Mouse (Mus musculus): Measurements from ENCODE around the gene Bcl2l11. TPM values are rescaled to one million over a fixed set of nuclear protein-coding genes. Genes with fewer than 3 reads are reported as not detected.
A peak's percentile ranks its signal among the peaks of the same experiment; 100 is the strongest.

Bcl2l11 gene
- polyA plus RNA-seq, 1 experiment from 2014 or later: 20.2 TPM

DNA sequence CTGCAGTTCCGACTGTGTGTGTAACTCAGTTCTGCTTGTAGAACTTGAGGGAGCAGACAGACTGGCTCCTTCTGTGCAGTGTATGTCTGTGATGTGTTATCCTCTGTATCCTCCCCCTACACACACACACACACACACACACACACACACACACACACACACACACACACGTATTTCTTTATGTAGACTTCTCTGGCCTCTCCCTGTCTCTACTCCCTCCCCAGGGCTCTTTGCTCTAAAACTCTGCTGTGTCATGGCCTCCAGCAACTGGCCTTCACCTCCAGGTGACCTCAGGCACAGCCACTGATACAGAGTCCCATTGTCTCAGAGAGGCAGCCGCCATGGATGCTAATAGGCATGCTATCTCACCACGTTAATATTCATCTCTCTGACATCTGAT lies 10.3 kb upstream of the Bcl2l11 start:
- Histone ChIP-seq H3K4me3 (ENCODE audit: low read depth, low read length) (no peak overlapping the region), H3K9ac (replicated peaks; ENCODE audit: low read length) (no peak overlapping the region), H3K4me1 (ENCODE audit: control insufficient read depth, insufficient read depth, low read length) (no peaks in the 10 kb centered on the region), H3K27me3 (ENCODE audit: control insufficient read depth, insufficient read depth, low read length) (no peaks in the 10 kb centered on the region), H3K9me3 (replicated peaks; ENCODE audit: control insufficient read depth, low read length) (no peaks in the 10 kb centered on the region), H3K4me2 (ENCODE audit: low read depth, low read length) (no peak overlapping the region), H3K27ac (replicated peaks; ENCODE audit: low read depth, low read length) (no peak overlapping the region), H3K36me3 (replicated peaks; ENCODE audit: control insufficient read depth, insufficient read depth, low read depth, low read length) (no peaks in the 10 kb centered on the region)
- DNase-seq (ENCODE audit: low spot score): no peak
- ATAC-seq (replicated peaks; ENCODE audit: insufficient number of reproducible peaks, low FRiP score, low TSS enrichment, low read depth): no peak
- WGBS: 16% methylated on average over 4 of the region's 4 CpGs

DNA sequence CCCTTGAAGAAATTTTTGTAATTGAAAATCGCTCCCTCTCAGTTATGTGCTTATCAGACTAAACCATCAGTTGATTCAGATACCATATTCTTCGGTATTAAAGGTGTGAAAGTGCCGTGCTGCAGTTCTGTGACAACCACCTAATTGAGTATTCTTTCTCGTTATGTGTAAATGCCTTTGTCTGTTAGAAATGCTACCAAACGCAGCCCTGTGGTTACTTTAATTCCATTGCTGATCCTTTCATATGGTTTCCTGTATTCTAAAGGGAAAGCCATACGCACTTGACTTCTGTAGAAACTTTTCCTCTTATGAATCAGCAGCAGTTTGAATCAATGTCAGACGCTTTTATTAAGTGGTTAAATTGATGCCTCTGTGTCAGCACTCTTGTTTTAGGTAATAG lies 8.2 kb upstream of the Bcl2l11 start:
- no peak overlapping the region for H3K9ac ChIP-seq (replicated peaks; ENCODE audit: low read length)
- no peaks in the 10 kb centered on the region for H3K9me3 ChIP-seq (replicated peaks; ENCODE audit: control insufficient read depth, low read length)
- H3K4me2 ChIP-seq (ENCODE audit: low read depth, low read length): no peak overlapping the region
- WGBS: 71% methylated on average over 7 of the region's 7 CpGs
- H3K4me1 ChIP-seq (ENCODE audit: control insufficient read depth, insufficient read depth, low read length): no peaks in the 10 kb centered on the region
- no peak overlapping the region for H3K27ac ChIP-seq (replicated peaks; ENCODE audit: low read depth, low read length)
- no peaks in the 10 kb centered on the region; the same call in 1 of the 2 replicates for H3K27me3 ChIP-seq (ENCODE audit: control insufficient read depth, insufficient read depth, low read length)
- no peaks in the 10 kb centered on the region for H3K36me3 ChIP-seq (replicated peaks; ENCODE audit: control insufficient read depth, insufficient read depth, low read depth, low read length)
- ATAC-seq (replicated peaks; ENCODE audit: insufficient number of reproducible peaks, low FRiP score, low TSS enrichment, low read depth): no peak
- H3K4me3 ChIP-seq (ENCODE audit: low read depth, low read length): no peak overlapping the region
- DNase-seq (ENCODE audit: low spot score): no peak

GRCm38 (mm10) chr2:128118971-128119370 lies 6.9 kb upstream of the Bcl2l11 start:
- Histone ChIP-seq H3K36me3 (replicated peaks; ENCODE audit: control insufficient read depth, insufficient read depth, low read depth, low read length) (no peaks in the 10 kb centered on the region), H3K4me3 (ENCODE audit: low read depth, low read length) (no peak overlapping the region), H3K9me3 (replicated peaks; ENCODE audit: control insufficient read depth, low read length) (no peaks in the 10 kb centered on the region), H3K9ac (replicated peaks; ENCODE audit: low read length) (no peak overlapping the region), H3K27ac (replicated peaks; ENCODE audit: low read depth, low read length) (no peak overlapping the region), H3K4me2 (ENCODE audit: low read depth, low read length) (no peak overlapping the region), H3K4me1 (ENCODE audit: control insufficient read depth, insufficient read depth, low read length) (peaks cover 2% of the 10 kb centered on the region; the same call in 1 of the 2 replicates), H3K27me3 (ENCODE audit: control insufficient read depth, insufficient read depth, low read length) (peaks cover 6% of the 10 kb centered on the region)
- 91% methylated on average over 9 of the region's 9 CpGs for WGBS
- DNase-seq (ENCODE audit: low spot score): no peak
- ATAC-seq (replicated peaks; ENCODE audit: insufficient number of reproducible peaks, low FRiP score, low TSS enrichment, low read depth): no peak

DNA sequence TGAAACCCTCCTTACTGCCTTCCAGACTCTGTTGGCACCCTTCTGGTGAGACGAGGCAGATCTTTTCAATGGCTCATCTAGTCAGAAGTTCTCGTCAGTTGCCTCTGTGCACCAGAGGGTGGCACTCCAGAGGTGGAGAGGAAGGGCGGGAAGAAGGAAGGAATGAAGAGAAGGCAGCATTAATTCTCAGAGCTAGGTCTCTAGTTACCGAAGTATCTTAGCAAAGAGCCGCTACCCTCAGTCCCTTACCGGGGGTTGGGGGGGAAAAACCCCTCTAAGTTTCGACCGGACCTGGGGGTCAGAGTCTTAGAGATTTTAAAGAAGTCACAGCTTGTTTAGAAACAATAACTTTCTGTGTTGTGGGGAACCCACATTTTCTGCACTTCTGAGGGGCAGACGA lies 3.3 kb upstream of the Bcl2l11 start:
- no peaks in the 10 kb centered on the region for H3K9me3 ChIP-seq (replicated peaks; ENCODE audit: control insufficient read depth, low read length)
- 3% methylated on average over 9 of the region's 9 CpGs for WGBS

GRCm38 (mm10) chr2:128122891-128123771 lies 2.7 kb upstream of the Bcl2l11 start:
- DNase-seq (ENCODE audit: low spot score): peak; percentile 52
- H3K9ac ChIP-seq (replicated peaks; ENCODE audit: low read length): no peak overlapping the region; the same call in 1 of the 2 replicates
- no peak for ATAC-seq (replicated peaks; ENCODE audit: insufficient number of reproducible peaks, low FRiP score, low TSS enrichment, low read depth)
- 2% methylated on average over 40 of the region's 40 CpGs for WGBS
- peak overlapping the region; percentile 94 for H3K4me2 ChIP-seq (ENCODE audit: low read depth, low read length)
- peaks cover 2% of the 10 kb centered on the region; the same call in 1 of the 2 replicates for H3K4me1 ChIP-seq (ENCODE audit: control insufficient read depth, insufficient read depth, low read length)
- H3K27me3 ChIP-seq (ENCODE audit: control insufficient read depth, insufficient read depth, low read length): peaks cover 6% of the 10 kb centered on the region
- H3K9me3 ChIP-seq (replicated peaks; ENCODE audit: control insufficient read depth, low read length): no peaks in the 10 kb centered on the region
- H3K36me3 ChIP-seq (replicated peaks; ENCODE audit: control insufficient read depth, insufficient read depth, low read depth, low read length): no peaks in the 10 kb centered on the region
- no peak overlapping the region for H3K27ac ChIP-seq (replicated peaks; ENCODE audit: low read depth, low read length)
- H3K4me3 ChIP-seq (ENCODE audit: low read depth, low read length): peak overlapping the region; percentile 14

More for the DNA sequence above, 3.3 kb upstream of the Bcl2l11 start:
- Histone ChIP-seq H3K27me3 (ENCODE audit: control insufficient read depth, insufficient read depth, low read length) (peaks cover 6% of the 10 kb centered on the region), H3K4me3 (ENCODE audit: low read depth, low read length) (peak overlapping the region; percentile 14), H3K27ac (replicated peaks; ENCODE audit: low read depth, low read length) (no peak overlapping the region), H3K36me3 (replicated peaks; ENCODE audit: control insufficient read depth, insufficient read depth, low read depth, low read length) (no peaks in the 10 kb centered on the region), H3K9ac (replicated peaks; ENCODE audit: low read length) (no peak overlapping the region; the same call in 1 of the 2 replicates), H3K4me2 (ENCODE audit: low read depth, low read length) (peak overlapping the region; percentile 94), H3K4me1 (ENCODE audit: control insufficient read depth, insufficient read depth, low read length) (peaks cover 2% of the 10 kb centered on the region; the same call in 1 of the 2 replicates)
- DNase-seq (ENCODE audit: low spot score) (peak; percentile 77), ATAC-seq (replicated peaks; ENCODE audit: insufficient number of reproducible peaks, low FRiP score, low TSS enrichment, low read depth) (no peak)

GRCm38 (mm10) chr2:128123921-128124683 lies 1.7 kb upstream of the Bcl2l11 start:
- peak; percentile 33 for DNase-seq (ENCODE audit: low spot score)
- Histone ChIP-seq H3K27ac (replicated peaks; ENCODE audit: low read depth, low read length) (no peak overlapping the region), H3K9ac (replicated peaks; ENCODE audit: low read length) (no peak overlapping the region), H3K4me3 (ENCODE audit: low read depth, low read length) (peak overlapping the region; percentile 14), H3K4me2 (ENCODE audit: low read depth, low read length) (peak overlapping the region; percentile 94), H3K4me1 (ENCODE audit: control insufficient read depth, insufficient read depth, low read length) (peaks cover 2% of the 10 kb centered on the region; the same call in 1 of the 2 replicates), H3K27me3 (ENCODE audit: control insufficient read depth, insufficient read depth, low read length) (peaks cover 6% of the 10 kb centered on the region), H3K36me3 (replicated peaks; ENCODE audit: control insufficient read depth, insufficient read depth, low read depth, low read length) (no peaks in the 10 kb centered on the region), H3K9me3 (replicated peaks; ENCODE audit: control insufficient read depth, low read length) (no peaks in the 10 kb centered on the region)
- WGBS: 4% methylated on average over 23 of the region's 23 CpGs
- ATAC-seq (replicated peaks; ENCODE audit: insufficient number of reproducible peaks, low FRiP score, low TSS enrichment, low read depth): no peak

GRCm38 (mm10) chr2:128124693-128125092 lies 1.1 kb upstream of the Bcl2l11 start:
- DNase-seq (ENCODE audit: low spot score) (peak; percentile 35), ATAC-seq (replicated peaks; ENCODE audit: insufficient number of reproducible peaks, low FRiP score, low TSS enrichment, low read depth) (no peak)
- Histone ChIP-seq H3K36me3 (replicated peaks; ENCODE audit: control insufficient read depth, insufficient read depth, low read depth, low read length) (no peaks in the 10 kb centered on the region), H3K4me2 (ENCODE audit: low read depth, low read length) (peak overlapping the region; percentile 94), H3K4me1 (ENCODE audit: control insufficient read depth, insufficient read depth, low read length) (peaks cover 2% of the 10 kb centered on the region; the same call in 1 of the 2 replicates), H3K9ac (replicated peaks; ENCODE audit: low read length) (no peak overlapping the region), H3K9me3 (replicated peaks; ENCODE audit: control insufficient read depth, low read length) (no peaks in the 10 kb centered on the region), H3K27me3 (ENCODE audit: control insufficient read depth, insufficient read depth, low read length) (peaks cover 6% of the 10 kb centered on the region), H3K4me3 (ENCODE audit: low read depth, low read length) (peak overlapping the region; percentile 67), H3K27ac (replicated peaks; ENCODE audit: low read depth, low read length) (no peak overlapping the region)
- 3% methylated on average over 15 of the region's 15 CpGs for WGBS

All from embryonic facial prominence, embryonic 11.5 days (tissue).